Mouse (Mus musculus): ENCODE results near the gene Uspl1.

GRCm38 (mm10) chr5:149245965-149246470, 61.9 kb downstream of the Uspl1 start:
- TF ChIP-seq POLR2A (IDR thresholded peaks at IDR 0.05; ENCODE audit: insufficient read length, low read depth) (no peak), USF1 (IDR thresholded peaks at IDR 0.05; ENCODE audit: low read depth) (no peak), E2F4 (IDR thresholded peaks at IDR 0.05; ENCODE audit: insufficient read depth) (no peak), TCF12 (IDR thresholded peaks at IDR 0.05; ENCODE audit: insufficient read depth, poor library complexity, severe bottlenecking) (no peak)
